Mouse (Mus musculus) adrenal gland, adult 18-20 months (tissue): ENCODE results near the gene P4htm. TPM values are rescaled to one million over a fixed set of nuclear protein-coding genes. Genes with fewer than 3 reads are reported as not detected.

Experiments used
- DNase-seq, 2 experiments: peaks; one replicate each; pipeline ENCODE4 v3.0.0; 2021 to 2022; ENCODE audit warnings: low spot score in 2 of 2
- total RNA-seq, 2 experiments: library from RNA; stranded (reverse); gene quantifications; 1 replicate in 1 of 2; 2 replicates in 1 of 2; pipeline ENCODE4 v1.2.3; 2021

P4htm gene
- total RNA-seq, 2 experiments from 2014 or later, result 6.2 to 7.9 TPM

- DNase-seq, result peak; percentile 77 to 81
Measured at GRCm38 (mm10) chr9:108578545-108579343, 18.7 kb downstream of the P4htm start, which contains the start of gene Wdr6. Gene Wdr6, minus strand, starts transcription at chr9:108578739.

DNA sequence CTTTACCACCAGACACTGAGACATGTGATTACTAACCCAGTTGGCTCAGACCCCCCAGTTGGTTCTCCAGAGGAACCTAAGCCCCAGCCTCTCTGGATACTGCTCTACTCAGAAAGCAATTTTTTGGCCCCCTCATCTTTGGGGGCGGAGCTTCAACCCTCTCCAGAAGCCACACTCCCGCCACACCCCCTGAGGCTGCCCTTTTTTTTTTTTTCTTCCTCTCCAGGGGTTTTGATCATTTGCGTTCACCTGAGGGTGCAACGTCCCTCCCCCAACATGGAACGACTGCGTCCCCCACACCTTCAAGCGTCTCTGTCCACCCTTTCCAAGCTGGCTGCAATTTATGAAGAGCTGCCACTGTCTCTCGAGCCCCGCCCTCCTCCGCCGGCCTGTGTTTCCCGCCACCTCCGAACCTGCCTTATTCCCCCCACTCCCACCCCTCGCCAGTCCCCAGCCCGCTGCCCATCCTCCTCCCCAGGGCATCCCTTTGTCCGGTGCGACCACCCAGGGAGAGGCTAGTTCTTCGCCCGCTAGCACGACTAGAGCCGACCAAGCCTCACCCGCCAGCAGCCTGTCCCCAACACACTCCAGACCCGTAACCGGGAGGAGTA, 19.4 kb downstream of the P4htm start:
- peak in 1 of 2 experiments; percentile 36 for DNase-seq

- DNase-seq, result no peak
Measured at GRCm38 (mm10) chr9:108577025-108577424, 20.4 kb downstream of the P4htm start.

DNA sequence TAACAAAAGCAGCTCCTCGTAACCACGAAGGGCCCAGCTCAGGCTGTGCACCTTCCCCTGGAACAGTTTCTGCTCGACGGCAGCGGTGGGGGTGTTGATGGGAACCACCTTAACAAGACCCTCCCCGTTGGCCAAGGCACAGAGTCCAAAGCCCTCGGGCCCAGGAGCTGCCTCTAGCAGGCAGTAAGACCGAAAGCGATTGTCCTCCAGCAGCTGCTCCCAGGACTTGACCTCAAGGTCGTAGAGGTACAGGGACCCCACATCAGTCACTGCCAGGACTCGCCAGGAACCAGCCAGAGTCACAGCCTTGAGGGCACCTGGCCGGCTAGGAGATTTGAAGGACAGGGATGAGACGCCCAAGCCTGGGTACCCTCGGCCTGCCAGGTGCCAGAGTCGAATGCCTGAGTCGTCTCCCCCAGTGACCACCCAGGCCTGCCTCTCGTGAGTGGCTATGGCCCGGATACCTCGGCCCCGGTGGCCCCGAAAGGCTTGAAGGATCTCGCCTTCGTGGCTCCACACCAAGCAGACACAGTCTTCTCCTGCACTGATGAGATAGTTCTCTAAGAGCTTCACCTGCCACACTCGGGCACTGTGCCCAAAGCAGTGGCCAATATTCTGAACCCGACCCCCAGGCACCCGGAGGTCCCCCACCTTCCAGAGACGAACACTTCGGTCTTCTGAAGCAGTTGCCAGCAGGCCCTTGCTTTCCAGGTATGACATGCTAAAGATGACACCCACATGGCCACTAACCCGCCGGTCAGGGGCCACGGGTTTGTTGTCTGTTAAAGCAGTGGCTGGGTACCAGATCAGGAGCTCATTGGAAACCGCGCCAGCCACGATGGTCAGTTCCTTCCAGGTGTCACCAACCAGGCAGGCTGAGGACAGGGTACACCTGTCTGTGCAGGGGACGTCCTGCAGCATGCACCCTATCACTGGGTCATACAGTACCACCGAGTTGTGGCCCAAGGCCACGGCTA, 21.9 kb downstream of the P4htm start:
- no peak for DNase-seq

- no peak for DNase-seq
Measured at GRCm38 (mm10) chr9:108574921-108575320, 22.5 kb downstream of the P4htm start.

- DNase-seq, result peak; percentile 32 to 52
Measured at GRCm38 (mm10) chr9:108573774-108574690, 23.4 kb downstream of the P4htm start.

- DNase-seq, result no peak
Measured at GRCm38 (mm10) chr9:108572321-108572720, 25.1 kb downstream of the P4htm start.

GRCm38 (mm10) chr9:108571401-108571973, 26.0 kb downstream of the P4htm start:
- DNase-seq, result no peak

DNA sequence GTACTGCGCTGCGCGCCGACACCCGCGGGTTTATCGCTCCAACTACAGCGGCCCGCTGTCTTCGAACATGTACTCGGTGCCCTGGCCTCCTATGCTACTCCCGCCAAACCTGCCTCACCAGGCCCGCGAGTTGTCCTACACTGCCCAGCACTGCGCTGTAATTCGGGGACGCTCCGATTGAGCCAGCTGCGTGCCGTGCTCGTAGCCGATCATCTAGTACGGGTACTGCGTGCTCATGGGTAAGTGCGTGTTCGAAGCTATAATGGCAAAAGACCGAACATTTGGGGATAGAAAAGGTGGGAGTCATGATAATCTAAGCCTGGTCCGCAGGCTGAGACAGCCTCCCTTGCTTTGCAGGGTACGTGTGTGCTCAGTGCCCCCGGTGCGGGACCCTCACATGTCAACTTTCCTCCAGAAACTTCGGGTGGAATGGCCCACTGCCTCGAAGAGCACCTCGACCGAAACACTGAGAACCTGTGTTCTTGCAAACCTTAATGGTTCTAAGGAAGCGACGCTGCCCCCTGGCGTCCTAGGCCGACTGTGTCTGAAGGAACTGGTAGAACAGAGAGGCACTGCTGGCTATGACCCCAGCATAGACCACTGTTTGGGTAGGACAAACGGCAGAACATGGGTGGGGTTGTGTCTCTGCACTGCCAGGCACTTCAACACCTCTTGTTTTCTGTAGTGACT, 27.1 kb downstream of the P4htm start:
- DNase-seq, result peak; percentile 75 to 78

GRCm38 (mm10) chr9:108569381-108570206, 27.9 kb downstream of the P4htm start, which contains the start of gene Dalrd3:
Gene Dalrd3, plus strand, starts transcription at chr9:108569886.
- DNase-seq, result peak; percentile 75 to 77

DNA sequence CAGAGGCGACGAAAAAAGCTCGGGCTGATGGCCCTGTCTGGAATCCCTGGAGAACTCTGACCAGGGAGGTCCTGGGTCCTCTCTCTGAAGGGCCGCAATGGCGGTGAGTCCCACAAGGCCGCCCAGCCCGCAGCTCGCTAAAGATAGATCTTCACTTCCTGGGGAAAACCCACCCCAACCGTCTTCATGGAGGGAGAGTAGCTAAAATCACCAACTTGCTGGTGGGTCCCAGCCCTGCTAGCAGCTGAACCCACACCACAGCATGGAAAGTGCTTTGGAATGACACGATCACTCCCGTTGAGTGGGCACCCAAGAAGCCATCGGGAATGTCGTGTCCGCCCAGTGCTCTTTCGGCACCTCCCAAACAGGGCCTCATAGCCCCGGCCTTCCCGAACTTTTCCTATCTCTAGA, 29.0 kb downstream of the P4htm start:
- peak in 1 of 2 experiments; percentile 25 for DNase-seq

DNA sequence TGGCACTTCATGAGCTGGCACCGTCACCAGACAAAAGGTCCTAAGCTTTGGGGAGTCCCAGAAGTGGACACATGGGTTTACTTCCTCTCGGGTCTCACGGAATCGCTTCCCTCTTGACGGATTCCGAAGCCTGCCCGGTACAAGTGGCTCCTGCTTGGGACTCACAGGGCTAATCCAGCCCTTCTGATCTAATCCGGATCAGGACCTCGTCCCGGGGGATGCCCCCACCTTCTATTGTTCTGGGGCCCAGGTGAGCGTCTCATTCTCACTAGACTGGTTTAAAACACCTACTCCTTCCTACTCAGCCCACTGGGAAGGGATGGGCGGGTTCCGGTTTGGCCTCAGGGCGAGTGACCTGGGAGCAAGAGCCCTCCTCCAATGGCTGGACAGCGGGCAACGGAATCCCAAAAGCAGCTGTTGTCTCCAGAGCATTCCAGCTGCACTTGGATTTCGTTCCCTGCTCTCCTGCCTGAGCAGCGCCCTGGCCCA, 29.5 kb downstream of the P4htm start:
- peak in 1 of 2 experiments; percentile 34 for DNase-seq

DNA sequence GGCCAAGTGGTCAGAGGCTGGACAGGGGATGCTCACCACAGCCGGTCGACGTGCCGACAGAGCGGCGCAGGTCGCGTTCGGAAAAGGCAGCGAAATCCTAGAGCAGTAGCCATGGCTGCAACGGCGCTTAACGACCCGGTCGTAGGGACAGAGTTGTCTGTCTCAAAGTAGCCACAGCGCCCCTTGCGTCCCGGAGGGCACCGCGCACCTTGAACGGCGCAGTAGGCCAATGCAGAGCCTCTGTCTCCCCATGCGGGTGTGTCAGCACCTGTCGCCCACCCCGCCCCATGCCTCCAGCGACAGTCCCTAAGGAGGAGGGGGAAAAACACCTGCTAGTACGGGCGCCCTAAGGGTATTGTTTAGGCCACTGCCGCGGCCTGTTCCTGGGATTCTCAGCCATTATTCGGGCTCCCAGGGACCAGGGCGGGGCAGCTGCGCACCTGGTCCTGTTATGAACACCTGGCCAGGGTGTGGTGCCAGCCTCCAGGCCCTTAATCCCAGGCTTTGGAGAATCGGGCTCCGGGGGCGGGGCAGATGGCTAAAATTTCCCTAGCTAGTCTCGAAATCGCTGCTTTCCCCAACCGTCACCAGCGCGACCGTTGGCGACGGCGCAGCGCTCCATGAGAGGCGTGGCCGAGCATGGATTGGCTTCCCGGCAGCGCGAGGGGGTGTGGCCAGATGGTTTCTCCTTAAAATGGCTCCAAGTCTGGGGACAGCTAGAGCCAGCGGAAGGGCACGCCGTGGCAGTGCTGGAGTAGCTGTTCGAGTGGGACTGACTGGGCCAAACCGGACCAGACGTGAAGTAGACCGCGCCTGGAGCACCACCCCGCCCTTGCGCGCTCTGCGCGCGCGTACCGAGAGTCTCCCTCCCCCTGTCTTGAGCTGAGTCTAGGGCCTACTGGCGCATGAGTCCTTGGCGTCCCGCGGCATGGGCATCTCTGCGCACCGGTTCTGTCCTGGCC, 30.4 kb downstream of the P4htm start, which contains the start of gene Ndufaf3:
TSS of gene Ndufaf3 (minus strand) at position 620 of the 962 bp plus-strand sequence.
- peak; percentile 95 to 98 for DNase-seq

- no peak for DNase-seq
Measured at GRCm38 (mm10) chr9:108565881-108566814, 31.3 kb downstream of the P4htm start.

DNA sequence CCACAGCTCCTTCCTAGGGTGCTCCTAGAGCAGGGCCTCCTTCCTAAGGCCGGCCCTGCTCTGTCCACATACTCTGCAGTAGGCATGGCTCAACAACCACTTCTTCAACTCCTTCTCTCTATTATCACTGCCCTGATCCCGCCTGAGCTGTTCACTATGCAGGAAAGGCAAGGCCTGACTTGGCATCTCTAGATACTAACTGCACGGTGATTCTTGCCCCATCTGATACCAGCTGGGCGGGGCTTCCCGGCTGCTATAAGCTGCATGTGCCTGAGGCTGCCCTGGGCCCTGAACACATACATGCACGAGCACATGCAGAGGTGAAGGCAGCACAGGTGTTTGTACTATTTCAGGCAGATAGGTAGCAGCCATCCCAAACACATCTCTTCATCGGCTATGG, 33.3 kb downstream of the P4htm start:
- no peak for DNase-seq

DNA sequence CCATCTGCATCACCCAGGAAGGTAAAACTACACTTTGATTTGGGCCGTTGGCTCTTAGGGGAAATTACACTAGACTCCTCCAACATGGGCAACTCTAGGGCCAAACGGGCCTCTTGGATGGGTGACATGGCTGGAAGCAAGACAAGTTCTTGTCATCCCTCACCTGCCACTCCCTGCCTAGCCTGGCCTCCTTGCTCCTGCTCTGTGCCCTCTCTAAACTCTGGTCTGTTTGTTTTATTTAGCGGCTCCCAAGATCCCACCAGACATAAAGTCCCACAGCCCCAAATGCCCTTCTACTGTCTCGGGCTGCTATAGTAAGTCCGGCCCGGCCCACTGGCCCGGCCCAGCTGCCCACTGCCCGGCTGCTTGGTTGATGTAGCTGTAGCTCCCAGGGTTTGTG, 33.8 kb downstream of the P4htm start:
- DNase-seq, result no peak
